Mouse (Mus musculus) Muller cell, postnatal 12 days (primary cell): ENCODE results near the gene Galnt18.

Source experiments
- DNase-seq: peaks from one replicate; pipeline ENCODE4 v3.0.0-alpha.2; 2015; ENCODE audit errors: inconsistent ontology term

The Galnt18 gene

GRCm38 (mm10) chr7:111713828-111714600, 65.8 kb downstream of the Galnt18 start:
- DNase-seq: no peak

- DNase-seq: no peak
Observed at GRCm38 (mm10) chr7:111712797-111713196, 67.0 kb downstream of the Galnt18 start.

GRCm38 (mm10) chr7:111711045-111711808, 68.5 kb downstream of the Galnt18 start:
- DNase-seq: no peak

GRCm38 (mm10) chr7:111710311-111710710, 69.5 kb downstream of the Galnt18 start:
- DNase-seq: no peak

- DNase-seq: no peak
Observed at GRCm38 (mm10) chr7:111708563-111708962, 71.2 kb downstream of the Galnt18 start.

- DNase-seq: no peak
Observed at GRCm38 (mm10) chr7:111702961-111703360, 76.8 kb downstream of the Galnt18 start.

- no peak for DNase-seq
Observed at GRCm38 (mm10) chr7:111701788-111702187, 78.0 kb downstream of the Galnt18 start.

GRCm38 (mm10) chr7:111699446-111699845, 80.3 kb downstream of the Galnt18 start:
- no peak for DNase-seq

GRCm38 (mm10) chr7:111696226-111696625, 83.6 kb downstream of the Galnt18 start:
- DNase-seq: no peak

GRCm38 (mm10) chr7:111694312-111694711, 85.5 kb downstream of the Galnt18 start:
- peak; percentile 85 for DNase-seq

GRCm38 (mm10) chr7:111692641-111693261, 87.0 kb downstream of the Galnt18 start:
- DNase-seq: peak; percentile 91

GRCm38 (mm10) chr7:111680108-111680507, 99.7 kb downstream of the Galnt18 start:
- DNase-seq: no peak

- DNase-seq: no peak
Observed at GRCm38 (mm10) chr7:111676483-111676882, 103.3 kb downstream of the Galnt18 start.

- DNase-seq: no peak
Observed at GRCm38 (mm10) chr7:111672467-111672866, 107.3 kb downstream of the Galnt18 start.

- no peak for DNase-seq
Observed at GRCm38 (mm10) chr7:111663139-111664073, 116.4 kb downstream of the Galnt18 start.

- DNase-seq: peak; percentile 5
Observed at GRCm38 (mm10) chr7:111658579-111658978, 121.2 kb downstream of the Galnt18 start.

GRCm38 (mm10) chr7:111655002-111655401, 124.8 kb downstream of the Galnt18 start:
- DNase-seq: peak; percentile 19

GRCm38 (mm10) chr7:111654526-111654925, 125.3 kb downstream of the Galnt18 start:
- DNase-seq: no peak

- DNase-seq: no peak
Observed at GRCm38 (mm10) chr7:111644362-111644761, 135.4 kb downstream of the Galnt18 start.

- DNase-seq: no peak
Observed at GRCm38 (mm10) chr7:111638899-111639298, 140.9 kb downstream of the Galnt18 start.

- no peak for DNase-seq
Observed at GRCm38 (mm10) chr7:111638465-111638864, 141.3 kb downstream of the Galnt18 start.
